Mouse (Mus musculus) CD4-positive helper T cell, adult 2 months (primary cell): ENCODE measurements around the gene Gm5089.

ENCODE experiments used
- DNase-seq: peaks from one replicate; pipeline ENCODE4 v3.0.0-alpha.2; 2012; ENCODE audit warnings: low read depth, missing footprints, low spot score

Gm5089 gene

DNA sequence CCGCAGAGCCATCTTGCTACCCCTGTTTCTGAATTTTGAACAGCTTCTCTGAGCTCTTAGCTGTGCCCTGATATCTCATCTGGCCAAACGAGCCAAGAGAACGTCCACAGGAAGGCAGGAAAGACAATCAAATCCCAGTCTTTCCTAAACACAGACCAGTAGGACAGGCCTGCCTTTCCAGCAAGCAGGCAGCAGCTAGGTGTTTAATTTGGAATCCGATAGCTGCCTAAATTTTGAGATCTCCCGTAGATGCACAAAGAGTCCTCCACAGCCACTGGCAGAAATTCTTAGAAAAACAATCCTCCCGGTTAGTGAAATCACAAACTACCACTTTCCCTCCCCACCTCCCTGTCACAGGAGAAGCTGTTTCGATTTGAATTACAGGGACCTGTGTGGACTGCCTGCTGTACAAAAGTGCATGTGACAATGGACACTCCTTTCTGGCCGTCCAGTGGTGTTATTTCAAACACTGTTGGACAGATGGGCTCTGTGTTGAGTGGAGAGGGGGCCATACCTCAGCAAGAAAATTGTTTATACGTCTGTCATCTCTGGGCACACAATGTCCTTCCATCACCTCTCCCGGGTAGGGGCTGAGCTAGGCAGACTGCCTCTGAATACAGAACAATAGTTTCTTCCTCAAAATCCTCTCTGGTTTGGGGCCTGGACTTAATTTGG lies 24.2 kb downstream of the Gm5089 start:
- no peak for DNase-seq

GRCm38 (mm10) chr14:122424441-122424840 lies 26.5 kb downstream of the Gm5089 start:
- DNase-seq = no peak

- DNase-seq = no peak
Observed at GRCm38 (mm10) chr14:122416166-122416771, 34.6 kb downstream of the Gm5089 start.

DNA sequence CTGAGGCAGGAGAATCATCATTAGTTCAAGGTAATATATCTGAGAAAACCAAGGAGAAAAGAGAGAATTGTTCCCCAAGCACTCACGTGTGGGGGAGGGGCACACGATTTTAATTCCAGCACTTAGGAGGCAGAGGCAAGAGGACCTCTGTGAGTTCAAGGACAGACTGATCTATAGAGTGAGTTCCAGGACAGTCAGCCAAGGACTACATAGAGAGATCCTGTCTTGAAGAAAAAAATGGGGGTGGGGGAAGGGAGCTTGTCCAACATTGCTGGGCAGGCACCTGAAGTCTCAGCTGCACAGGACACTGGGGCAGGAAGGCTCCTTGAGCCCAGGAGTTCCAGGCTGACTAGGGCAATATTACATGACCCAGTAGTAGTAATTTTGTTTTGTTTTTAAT lies 36.1 kb downstream of the Gm5089 start:
- DNase-seq = no peak

GRCm38 (mm10) chr14:122413542-122413928 lies 37.4 kb downstream of the Gm5089 start:
- DNase-seq = no peak

DNA sequence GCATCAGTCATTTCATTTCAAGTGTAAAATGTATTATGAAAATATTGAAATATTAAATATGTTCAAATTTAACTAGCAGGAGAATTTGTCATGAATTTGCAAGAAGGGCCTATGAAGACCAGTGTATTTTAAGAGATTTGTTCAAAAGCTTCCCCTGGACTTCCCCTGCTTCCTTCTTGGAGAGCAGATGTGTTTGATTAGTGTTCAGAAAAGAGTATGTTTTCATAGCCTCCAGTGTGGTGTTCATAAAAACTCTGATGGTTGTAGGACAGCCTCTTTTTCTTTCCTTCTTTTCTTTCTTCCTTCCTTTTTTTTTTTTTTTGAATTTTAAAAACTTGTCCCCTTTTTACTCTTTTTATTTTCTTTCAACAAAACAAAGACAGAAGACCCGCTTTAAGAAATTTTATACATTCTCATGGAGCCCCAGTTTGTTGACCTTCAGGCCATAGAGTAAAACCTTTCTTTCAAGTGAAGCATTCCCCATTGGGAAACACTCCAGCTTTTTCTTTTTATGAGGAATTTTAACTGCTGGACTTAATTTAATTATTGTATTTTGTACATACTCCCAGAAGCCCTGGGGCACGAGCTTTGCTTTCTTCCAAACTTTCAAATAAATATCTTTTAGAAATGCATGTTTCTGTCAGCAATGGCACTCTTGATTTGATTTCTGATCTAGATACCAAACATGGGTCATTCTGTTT lies 37.9 kb downstream of the Gm5089 start:
- DNase-seq = no peak

GRCm38 (mm10) chr14:122406541-122407219 lies 44.2 kb downstream of the Gm5089 start:
- no peak for DNase-seq

GRCm38 (mm10) chr14:122405897-122406540 lies 44.9 kb downstream of the Gm5089 start:
- no peak for DNase-seq

DNA sequence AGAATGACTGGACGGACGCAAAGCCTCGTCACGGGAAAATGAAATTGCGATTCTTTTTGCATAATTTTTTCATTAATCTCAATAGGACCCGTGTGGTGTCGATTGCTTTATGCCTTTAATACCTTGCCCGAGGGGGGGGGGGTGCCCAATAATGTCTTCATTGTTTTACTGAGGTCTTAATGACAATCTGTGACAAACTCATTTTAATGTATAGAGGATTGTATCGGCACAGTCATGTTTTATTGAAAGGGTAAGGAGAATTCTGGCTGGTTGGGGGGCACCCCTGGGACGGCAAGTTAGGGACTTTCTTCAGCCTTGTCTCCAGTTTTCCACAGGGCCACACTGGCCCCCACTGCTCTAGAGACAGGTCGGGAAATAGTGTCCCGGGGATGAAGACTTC lies 45.7 kb downstream of the Gm5089 start:
- DNase-seq = no peak

- DNase-seq = no peak
Observed at GRCm38 (mm10) chr14:122404596-122405154, 46.2 kb downstream of the Gm5089 start.

DNA sequence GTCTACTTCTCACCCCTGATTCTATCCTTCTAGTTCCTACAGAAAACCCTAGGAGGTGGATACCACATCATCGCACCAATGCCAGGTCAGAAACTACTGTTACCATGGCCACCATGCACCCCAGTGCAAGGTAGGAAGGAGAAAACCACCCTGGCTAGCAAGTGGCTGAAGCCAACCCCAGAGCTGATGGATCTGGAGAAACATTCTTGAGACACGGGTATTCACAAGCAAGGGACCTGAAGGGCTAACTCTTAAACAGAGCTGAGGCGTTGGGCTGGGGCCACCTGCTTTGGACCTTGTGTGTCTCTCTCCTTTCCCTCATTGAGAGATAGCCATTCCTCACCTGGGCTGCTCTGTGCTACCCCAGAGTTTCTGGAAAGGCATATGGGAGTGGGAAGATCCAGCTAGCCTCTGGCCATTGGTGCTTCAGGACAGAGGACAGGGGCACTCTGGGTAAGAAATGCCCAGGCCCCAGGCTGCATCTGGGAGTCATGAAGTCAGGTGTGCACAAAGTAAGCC lies 47.4 kb downstream of the Gm5089 start:
- no peak for DNase-seq

DNA sequence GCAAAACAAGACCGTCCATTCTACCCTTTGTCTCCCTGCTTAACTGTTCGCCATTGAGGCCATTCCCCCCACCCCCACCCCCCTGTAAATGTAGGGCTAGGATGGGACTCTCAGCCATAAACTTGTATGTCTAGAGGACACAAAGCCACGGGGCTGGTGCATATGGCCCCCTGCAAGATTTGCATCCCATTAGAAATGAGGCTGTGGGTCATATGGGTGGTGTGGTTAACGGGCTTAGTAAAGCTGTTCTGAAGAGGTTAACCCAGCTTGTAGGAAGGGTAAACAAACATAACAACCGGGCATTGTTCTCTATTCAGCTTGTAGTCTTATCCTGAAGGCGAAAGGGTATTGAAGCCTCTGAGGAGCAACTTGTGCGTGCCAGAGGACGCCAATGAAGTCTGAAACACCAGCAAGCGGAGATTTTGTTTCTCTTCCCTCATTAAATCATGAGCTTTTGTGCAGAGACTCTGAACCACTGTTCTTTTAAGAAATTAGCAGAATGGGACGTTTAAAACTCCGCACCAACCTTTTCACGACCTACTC lies 48.1 kb downstream of the Gm5089 start:
- DNase-seq = no peak

- DNase-seq = no peak
Observed at GRCm38 (mm10) chr14:122401886-122402285, 49.0 kb downstream of the Gm5089 start.

DNA sequence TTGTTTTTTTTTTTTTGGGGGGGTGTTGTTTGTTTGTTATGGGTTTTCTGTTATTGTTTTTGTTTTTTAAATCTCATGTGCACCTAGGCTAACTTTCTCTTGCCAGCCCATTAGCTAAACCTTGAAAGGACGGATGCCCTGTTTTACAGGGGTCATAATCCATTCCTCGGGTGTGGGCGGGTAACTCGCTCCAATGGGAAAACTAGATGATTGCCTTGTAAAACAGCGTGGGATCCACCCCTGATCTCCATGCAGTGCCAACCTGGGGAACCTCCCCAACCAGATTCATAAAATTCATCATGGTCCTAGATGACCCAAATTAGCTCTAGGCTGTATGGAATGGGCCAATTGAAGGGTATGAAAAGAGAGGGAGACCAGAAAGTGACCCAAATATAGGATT lies 51.0 kb downstream of the Gm5089 start:
- DNase-seq = no peak

DNA sequence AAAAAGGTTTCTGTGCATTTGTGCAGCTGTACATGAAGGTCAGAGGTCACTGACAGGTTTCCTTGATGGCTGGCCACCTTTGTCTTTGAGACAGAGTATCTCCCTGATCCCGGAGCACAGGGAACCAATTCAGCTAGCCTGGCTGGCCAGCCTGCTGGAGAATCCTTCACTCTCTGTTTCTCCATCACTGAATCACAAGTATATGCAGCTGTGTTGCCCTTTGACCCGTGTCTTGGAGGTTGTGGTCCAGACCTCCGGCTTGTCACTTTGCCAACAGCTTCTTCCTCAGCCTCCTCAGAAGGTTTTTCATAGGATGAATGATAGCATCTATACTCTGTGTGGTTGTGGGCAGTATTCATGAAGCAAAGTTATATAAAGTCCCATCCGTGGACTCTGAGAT lies 52.2 kb downstream of the Gm5089 start:
- no peak for DNase-seq

- DNase-seq = no peak
Observed at GRCm38 (mm10) chr14:122393119-122393518, 57.8 kb downstream of the Gm5089 start.

DNA sequence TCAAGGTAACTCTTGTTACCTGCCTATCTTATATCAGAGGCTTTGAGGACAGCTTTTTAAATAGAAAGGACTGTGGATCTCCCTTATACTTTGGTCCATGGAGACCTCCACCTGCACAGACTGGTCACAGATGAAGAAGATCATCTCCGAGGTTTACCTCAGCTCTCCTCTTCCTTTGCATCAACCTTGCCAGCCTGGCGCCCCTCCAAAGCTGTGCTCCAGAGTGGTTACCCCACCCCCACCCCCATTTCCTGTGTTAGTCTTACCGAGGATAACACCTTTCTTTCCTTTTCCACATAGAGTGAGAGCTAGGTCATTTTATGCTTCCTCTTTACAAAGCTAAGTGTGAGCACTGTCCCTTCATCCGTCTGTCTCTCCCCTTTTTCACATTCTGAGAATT lies 60.0 kb downstream of the Gm5089 start:
- DNase-seq = peak; percentile 11

- no peak for DNase-seq
Observed at GRCm38 (mm10) chr14:122389684-122390370, 61.1 kb downstream of the Gm5089 start.

- DNase-seq = no peak
Observed at GRCm38 (mm10) chr14:122388431-122389031, 62.4 kb downstream of the Gm5089 start.

- DNase-seq = no peak
Observed at GRCm38 (mm10) chr14:122387781-122388180, 63.1 kb downstream of the Gm5089 start.
